ENCODE assay signal across 11 mouse cellular contexts in the genomic region with DNA sequence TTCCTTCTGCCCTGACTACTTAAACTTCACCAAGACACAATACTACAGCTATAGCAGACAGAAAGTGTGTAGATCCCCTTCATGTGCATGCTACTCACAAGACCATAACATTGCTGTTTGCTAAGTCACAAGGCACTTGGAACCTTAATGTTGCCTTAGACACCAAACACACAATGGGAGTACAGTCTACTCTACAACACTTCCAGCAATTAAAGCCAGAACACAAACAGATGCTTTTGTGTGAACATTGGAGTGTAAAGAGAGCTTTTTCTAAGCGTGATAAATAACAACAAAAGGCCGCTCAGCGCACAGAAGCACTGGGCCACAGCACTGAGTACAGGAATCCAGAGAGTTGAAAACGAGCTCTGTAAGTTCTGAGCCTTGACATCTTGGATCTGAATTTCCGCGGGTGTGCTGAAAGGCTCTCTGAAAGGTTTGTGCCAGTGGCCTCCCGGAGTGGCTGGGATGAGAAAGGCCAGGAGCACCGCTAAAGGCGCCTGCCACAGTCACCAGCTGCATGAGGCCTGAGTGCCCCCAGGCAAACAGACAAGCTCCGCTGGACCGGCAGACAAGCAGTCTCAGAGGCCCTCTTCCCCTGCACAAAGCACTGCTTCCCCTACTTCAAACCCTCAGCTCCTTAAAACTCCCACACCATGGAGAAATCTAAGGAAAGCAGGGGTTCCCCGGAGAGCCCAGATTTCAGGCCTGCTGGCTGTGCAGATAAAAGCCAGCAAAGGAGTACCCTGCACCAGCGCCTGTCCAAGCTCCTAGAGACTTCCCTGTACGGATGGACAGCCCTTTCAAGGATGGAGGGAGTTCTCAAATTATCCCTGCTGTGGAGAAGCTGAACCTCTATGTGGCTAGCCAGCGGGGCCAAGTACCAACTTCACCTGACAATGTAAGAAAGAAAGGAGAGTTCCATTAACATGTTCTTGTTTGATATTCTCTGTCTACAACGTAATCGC.
DNase-seq lines count a peak whose midpoint lies in the region; ATAC-seq and TF ChIP-seq lines count a peak whose summit lies in the region.
"Had no signal": no experiment of that assay in that cellular context is flagged by ENCODE, and none has a peak within 500 bp of the region (broad histone marks: within the 10 kb centered on the region; RNA-seq: fewer than 3 reads in every experiment).

No protein-coding gene starts in this region.

- peak; percentile 43; the same call in 1 of the 2 replicates for ATAC-seq in forebrain, embryonic 13.5 days

- no peak overlapping the region for H3K4me2 ChIP-seq in forebrain, embryonic 13.5 days
- H3K4me2 ChIP-seq: embryonic facial prominence, embryonic 13.5 days; lung, embryonic 14.5 days had no signal

- WGBS in forebrain, embryonic 13.5 days: 22% methylated on average over 17 of the region's 17 CpGs

- 0 out of 2 replicates have a peak, but pooled peaks cover 5% of the 10 kb centered on the region for H3K27me3 ChIP-seq in forebrain, embryonic 13.5 days

- H3K27ac ChIP-seq in layer of hippocampus, adult 2 months: peak overlapping the region; percentile 46; the same call in 1 of the 2 replicates
- H3K27ac ChIP-seq in forebrain, embryonic 13.5 days: no peak overlapping the region
- H3K27ac ChIP-seq: embryonic facial prominence, embryonic 13.5 days had no signal

- H3K9me3 ChIP-seq in forebrain, embryonic 13.5 days (replicated peaks): no peaks in the 10 kb centered on the region
- H3K9me3 ChIP-seq: embryonic facial prominence, embryonic 13.5 days; G1E had no signal

- H3K9ac ChIP-seq in forebrain, embryonic 13.5 days: no peak overlapping the region
- H3K9ac ChIP-seq: embryonic facial prominence, embryonic 13.5 days; lung, embryonic 14.5 days had no signal

- no peak for TF ChIP-seq CTCF in layer of hippocampus, adult 2 months (conservative IDR thresholded peaks at IDR 0.05)

- H3K36me3 ChIP-seq in forebrain, embryonic 13.5 days (ENCODE audit: poor library complexity, severe bottlenecking): no peaks in the 10 kb centered on the region
- H3K36me3 ChIP-seq: embryonic facial prominence, embryonic 13.5 days; G1E had no signal

- DNase-seq in layer of hippocampus, adult 2 months (ENCODE audit: low spot score in 2 of 2): no peak
- no peak for DNase-seq in layer of hippocampus, postnatal 25 days (ENCODE audit: extremely low spot score in 1 of 2, low spot score in 1 of 2)
- peak; percentile 9 for DNase-seq in mesoderm, embryonic 11.5 days (ENCODE audit: low read depth, low spot score)
- DNase-seq in retina, postnatal 1 day: peak; percentile 56
- DNase-seq in layer of hippocampus, adult 9-11 months: no peak
- DNase-seq in adrenal gland, adult 8-10 months: no peak
- DNase-seq: heart, adult 11 months; lung, embryonic 14.5 days had no signal

- H3K4me1 ChIP-seq in forebrain, embryonic 13.5 days: peaks cover 12% of the 10 kb centered on the region
- H3K4me1 ChIP-seq: embryonic facial prominence, embryonic 13.5 days had no signal

- H3K4me3 ChIP-seq in layer of hippocampus, adult 2 months: no peak overlapping the region
- H3K4me3 ChIP-seq in forebrain, embryonic 13.5 days: no peak overlapping the region
- H3K4me3 ChIP-seq: embryonic facial prominence, embryonic 13.5 days had no signal

Comparison
In these comparisons a context has a peak if more than half of its experiments do, and no peak if none do; other contexts are left out.
1. DNase-seq: peak in mesoderm, embryonic 11.5 days (single experiment) and retina, postnatal 1 day (single experiment); none in layer of hippocampus, adult 2 months (0 of 2), layer of hippocampus, postnatal 25 days (0 of 2), layer of hippocampus, adult 9-11 months (single experiment) and adrenal gland, adult 8-10 months (single experiment).